Mouse (Mus musculus): Measurements from ENCODE around the gene Filip1.

DNA sequence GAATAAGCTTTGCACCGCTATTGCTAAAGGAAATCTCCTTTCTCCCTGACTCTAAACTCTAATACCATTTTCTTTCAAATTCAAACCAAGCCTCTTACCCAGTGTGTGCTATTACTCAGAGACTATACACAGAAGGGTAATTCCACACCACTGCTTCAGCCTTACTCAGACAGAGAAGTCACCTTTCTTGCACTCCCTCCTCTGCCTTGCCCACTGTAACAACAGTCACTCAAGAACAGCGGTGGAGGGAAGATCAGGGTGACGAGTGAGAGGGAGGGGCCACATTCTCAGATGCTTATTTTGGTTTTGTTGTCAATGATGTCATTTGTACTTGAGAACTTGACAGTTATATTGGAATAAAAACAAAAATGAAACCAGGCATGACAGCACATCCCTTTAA, 65.2 kb downstream of the Filip1 start:
- TF ChIP-seq GATA1 (IDR thresholded peaks at IDR 0.05; ENCODE audit: borderline replicate concordance, low read length) (no peak), FLI1 (IDR thresholded peaks at IDR 0.05; ENCODE audit: low read length) (no peak)
